Mouse (Mus musculus): ENCODE measurements around the gene Nhlh2.

GRCm38 (mm10) chr3:102062671-102063010, 52.8 kb downstream of the Nhlh2 start:
- TF ChIP-seq CTCF (IDR thresholded peaks at IDR 0.05; ENCODE audit: control insufficient read depth, insufficient read depth, insufficient replicate concordance, low read depth, low read length) = no peak
- TF ChIP-seq POLR2A (IDR thresholded peaks at IDR 0.05; ENCODE audit: control insufficient read depth, low read depth, low read length) = no peak

Data from testis, adult 2 months (tissue).